Mouse (Mus musculus) spleen, adult 2 months (tissue): ENCODE data around the gene Lekr1.

Source experiments
- CTCF ChIP-seq: fragments of 200-500 bp; IDR thresholded peaks from 2 replicates; pipeline ENCODE4 v1.5.1; 2011; ENCODE audit warnings: mild to moderate bottlenecking, inconsistent platforms; ENCODE audit not compliant: insufficient read depth, insufficient read length, insufficient replicate concordance; ENCODE audit errors: extremely low read depth
- POLR2A ChIP-seq: fragments of 200-500 bp; IDR thresholded peaks from 2 replicates; pipeline ENCODE4 v1.6.1; 2011; ENCODE audit warnings: low read depth, low read length, inconsistent platforms

- TF ChIP-seq CTCF: no peak
- no peak for TF ChIP-seq POLR2A
Measured at GRCm38 (mm10) chr3:65638896-65639295, 27.1 kb upstream of the Lekr1 start.
